Mouse (Mus musculus): ENCODE data around the gene 6330409D20Rik. TPM values are rescaled to one million over a fixed set of nuclear protein-coding genes. Genes with fewer than 3 reads are reported as not detected.
A peak's percentile ranks its signal among the peaks of the same experiment; 100 is the strongest.

6330409D20Rik gene
- total RNA-seq, 2 experiments from 2014 or later, result 2.2 to 3.8 TPM

- no peak for DNase-seq (ENCODE audit: low spot score in 2 of 2)
- intact Hi-C loops (cut with DNase I), result no loop called here
Measured at GRCm38 (mm10) chr2:32730854-32731253, 10.0 kb downstream of the 6330409D20Rik start.

DNA sequence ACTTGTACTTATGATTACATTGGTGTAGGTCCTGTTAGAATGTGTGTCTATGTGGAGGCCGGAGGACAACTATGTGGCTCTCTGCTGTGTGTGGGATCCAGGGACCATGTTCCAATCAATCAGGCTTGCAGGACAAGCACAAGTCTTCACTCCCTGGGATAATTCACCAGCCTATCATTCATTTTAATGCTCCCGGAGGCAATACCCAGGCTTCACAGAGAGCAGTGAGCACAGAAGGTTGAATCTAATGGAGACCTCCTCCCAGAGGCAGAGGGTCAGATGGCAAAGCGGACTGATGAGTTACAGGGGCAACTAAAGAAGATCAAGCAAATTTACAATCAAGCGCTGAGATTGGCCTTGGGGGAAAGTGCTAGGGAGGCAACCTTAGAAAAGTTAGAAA lies 11.3 kb downstream of the 6330409D20Rik start:
- intact Hi-C loops (cut with DNase I), result no loop called here
- no peak for DNase-seq (ENCODE audit: low spot score in 2 of 2)

- DNase-seq (ENCODE audit: low spot score in 2 of 2), result no peak
- intact Hi-C loops (cut with DNase I), result no loop called here
Measured at GRCm38 (mm10) chr2:32728463-32728862, 12.4 kb downstream of the 6330409D20Rik start.

DNA sequence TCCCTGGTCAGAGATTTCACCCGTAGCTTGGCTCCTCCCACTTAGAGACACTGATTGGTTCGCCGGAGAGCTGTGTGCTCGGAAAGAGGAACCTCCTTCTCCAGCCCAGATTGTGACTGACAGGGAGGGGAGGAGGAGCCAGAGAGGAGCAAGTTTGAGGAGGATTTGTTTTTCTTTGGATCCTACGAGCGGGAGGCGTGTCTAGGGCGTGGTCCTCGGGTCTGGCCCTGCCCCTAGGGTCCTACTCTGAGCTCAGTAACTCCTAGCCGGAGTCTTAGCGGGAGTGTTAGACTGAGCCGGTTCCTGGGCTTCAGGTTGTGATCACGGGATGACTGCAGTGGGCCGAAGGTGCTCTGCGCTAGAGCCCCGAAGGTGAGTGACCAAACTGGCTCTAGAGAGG lies 13.4 kb downstream of the 6330409D20Rik start:
- intact Hi-C loops (cut with DNase I), result no loop called here
- DNase-seq (ENCODE audit: low spot score in 2 of 2), result peak; percentile 84 to 89

GRCm38 (mm10) chr2:32724832-32725790 lies 15.7 kb downstream of the 6330409D20Rik start:
- no peak for DNase-seq (ENCODE audit: low spot score in 2 of 2)
- intact Hi-C loops (cut with DNase I), result no loop called here

DNA sequence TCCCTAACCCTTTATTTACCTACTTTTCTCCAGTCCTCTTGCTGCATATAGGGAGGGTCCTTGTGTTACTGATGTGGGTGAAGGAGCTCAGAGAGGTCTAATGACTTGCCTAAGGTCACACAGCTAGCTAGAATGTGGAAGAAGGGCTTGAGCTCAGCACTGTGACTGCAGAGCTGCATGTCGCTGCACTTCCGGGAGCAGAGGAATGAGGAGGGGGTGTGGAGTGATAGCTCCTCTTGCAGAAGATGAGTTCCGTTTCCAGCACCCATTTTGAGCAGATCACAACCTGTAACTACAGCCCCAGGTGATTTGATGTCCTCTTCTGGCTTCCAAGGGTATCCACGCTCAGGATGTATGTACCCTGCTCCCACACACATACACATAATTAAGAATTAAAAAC lies 16.7 kb downstream of the 6330409D20Rik start:
- intact Hi-C loops (cut with DNase I), result no loop called here
- no peak for DNase-seq (ENCODE audit: low spot score in 2 of 2)

GRCm38 (mm10) chr2:32722581-32722980 lies 18.2 kb downstream of the 6330409D20Rik start:
- intact Hi-C loops (cut with DNase I), result no loop called here

DNA sequence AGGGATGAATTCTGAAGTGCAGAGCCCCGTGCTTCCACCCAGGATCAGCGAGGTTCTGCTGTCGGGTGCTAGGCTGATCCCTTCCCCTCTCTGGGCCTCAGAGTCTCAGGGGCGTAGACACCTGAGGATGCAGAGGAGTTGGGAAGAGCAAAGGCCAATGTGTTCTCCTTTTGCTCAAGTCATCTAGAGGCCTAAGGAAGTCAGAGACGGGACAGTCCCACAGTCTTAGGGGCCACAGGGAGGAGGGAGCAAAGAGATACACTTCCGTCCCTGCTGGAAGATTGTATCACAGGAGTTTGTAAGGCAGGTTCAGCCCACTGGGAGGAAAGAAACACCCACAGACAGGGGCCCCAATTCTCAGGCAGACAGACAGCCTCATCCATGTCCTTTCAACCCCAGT lies 18.8 kb downstream of the 6330409D20Rik start:
- intact Hi-C loops (cut with DNase I), result no loop called here
- no peak for DNase-seq (ENCODE audit: low spot score in 2 of 2)

More at GRCm38 (mm10) chr2:32722581-32722980, 18.2 kb downstream of the 6330409D20Rik start:
- DNase-seq (ENCODE audit: low spot score in 2 of 2), result no peak

DNA sequence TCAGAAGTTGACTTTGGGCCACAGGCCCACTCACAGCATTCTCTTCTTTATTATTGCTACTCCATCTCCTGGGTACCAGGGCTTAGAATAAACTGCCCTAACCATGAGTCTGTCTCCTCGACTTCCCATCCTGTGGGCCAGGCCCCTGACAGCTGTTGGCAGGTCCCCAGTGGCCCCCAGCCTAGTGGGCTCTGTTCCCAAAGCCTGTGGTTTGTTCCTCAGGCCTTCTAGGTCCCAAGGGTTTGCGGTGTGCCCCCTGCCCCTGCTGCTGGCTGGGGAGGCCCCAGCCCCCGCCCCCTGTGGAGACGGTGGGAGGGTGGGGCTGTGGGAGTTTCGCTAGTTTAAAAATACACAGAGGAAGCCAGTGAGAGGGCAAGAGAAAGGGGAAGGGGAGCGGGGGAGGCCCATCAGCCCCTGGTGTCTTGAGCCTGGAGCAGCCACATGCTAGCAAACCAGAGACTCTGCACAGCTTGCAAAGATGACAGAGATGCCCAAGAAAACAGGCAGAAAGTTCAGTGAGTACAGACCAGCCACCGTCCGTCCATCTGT lies 20.1 kb downstream of the 6330409D20Rik start, which contains the start of gene Sh2d3c:
Gene Sh2d3c, plus strand, starts transcription at position 375 of the 549 bp plus-strand sequence.
- peak in 1 of 2 experiments; percentile 43 for DNase-seq (ENCODE audit: low spot score in 2 of 2)

DNA sequence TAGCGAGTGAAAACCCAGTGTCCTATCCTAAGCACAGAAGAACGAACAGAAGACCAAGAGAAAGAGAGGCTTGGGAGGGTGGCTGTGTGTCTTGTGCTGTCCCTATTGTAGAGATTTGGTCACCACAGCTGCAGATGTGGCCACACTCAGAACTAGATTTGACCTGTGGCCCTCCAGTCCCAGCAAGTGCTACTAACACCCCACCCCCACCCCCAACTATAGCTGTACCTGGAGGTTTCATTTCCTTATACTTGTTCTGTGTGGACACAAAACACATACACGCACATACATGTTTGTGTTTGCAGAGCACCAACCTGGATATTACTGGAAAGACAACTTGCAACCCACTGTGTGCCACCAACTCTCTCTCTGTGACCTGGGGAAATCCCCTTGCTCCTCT lies 20.8 kb downstream of the 6330409D20Rik start:
- DNase-seq (ENCODE audit: low spot score in 2 of 2), result no peak
- intact Hi-C loops (cut with DNase I), result no loop called here

More for the DNA sequence above, 20.1 kb downstream of the 6330409D20Rik start, which contains the start of gene Sh2d3c:
- intact Hi-C loops (cut with DNase I), result no loop called here

GRCm38 (mm10) chr2:32718761-32719160 lies 22.1 kb downstream of the 6330409D20Rik start:
- intact Hi-C loops (cut with DNase I), result no loop called here
- peak; percentile 54 to 59 for DNase-seq (ENCODE audit: low spot score in 2 of 2)

- DNase-seq (ENCODE audit: low spot score in 2 of 2), result no peak
- intact Hi-C loops (cut with DNase I), result no loop called here
Measured at GRCm38 (mm10) chr2:32714987-32715425, 25.8 kb downstream of the 6330409D20Rik start.

DNA sequence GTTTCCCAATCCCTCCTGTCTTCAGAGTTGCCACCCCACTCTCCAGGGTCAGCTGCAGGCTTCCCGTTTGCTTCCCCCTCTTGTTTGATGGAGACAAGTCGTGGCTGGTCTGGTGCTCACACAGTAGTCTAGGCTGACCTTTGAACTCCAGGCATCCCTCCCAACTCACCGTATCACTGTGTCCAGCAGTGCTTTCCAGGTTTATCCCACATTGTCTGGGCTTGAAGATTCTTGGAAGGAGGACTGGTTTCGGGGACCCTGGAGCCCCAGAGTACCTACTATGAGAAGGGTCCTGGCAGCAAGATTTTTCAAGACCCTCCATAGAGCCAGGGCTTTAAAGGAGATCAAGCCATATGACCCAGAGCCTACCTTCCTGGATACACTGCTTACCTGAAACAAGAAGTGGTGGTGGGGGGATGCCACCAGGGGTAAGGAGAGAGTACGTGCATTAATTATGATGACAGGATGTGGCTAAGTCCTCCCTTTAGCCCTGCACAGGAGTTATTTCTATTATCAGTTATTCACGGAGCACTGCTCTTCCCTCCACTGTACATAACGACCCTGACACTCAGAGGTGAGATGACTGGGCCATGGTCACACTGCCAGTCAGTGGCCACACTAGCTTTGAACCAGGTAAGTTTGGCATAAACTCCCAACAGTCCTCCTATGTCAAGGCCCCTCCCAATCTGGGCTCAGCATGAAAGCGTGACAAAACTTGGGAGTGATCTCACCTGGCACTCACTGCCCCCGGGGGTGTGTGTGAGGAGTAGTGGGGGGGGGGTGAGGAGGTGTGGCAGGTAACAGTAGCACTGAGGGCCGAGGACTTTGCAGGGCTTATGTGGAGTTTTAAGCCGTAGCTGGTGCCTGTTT lies 26.5 kb downstream of the 6330409D20Rik start:
- intact Hi-C loops (cut with DNase I), result no loop called here
- DNase-seq (ENCODE audit: low spot score in 2 of 2), result no peak

DNA sequence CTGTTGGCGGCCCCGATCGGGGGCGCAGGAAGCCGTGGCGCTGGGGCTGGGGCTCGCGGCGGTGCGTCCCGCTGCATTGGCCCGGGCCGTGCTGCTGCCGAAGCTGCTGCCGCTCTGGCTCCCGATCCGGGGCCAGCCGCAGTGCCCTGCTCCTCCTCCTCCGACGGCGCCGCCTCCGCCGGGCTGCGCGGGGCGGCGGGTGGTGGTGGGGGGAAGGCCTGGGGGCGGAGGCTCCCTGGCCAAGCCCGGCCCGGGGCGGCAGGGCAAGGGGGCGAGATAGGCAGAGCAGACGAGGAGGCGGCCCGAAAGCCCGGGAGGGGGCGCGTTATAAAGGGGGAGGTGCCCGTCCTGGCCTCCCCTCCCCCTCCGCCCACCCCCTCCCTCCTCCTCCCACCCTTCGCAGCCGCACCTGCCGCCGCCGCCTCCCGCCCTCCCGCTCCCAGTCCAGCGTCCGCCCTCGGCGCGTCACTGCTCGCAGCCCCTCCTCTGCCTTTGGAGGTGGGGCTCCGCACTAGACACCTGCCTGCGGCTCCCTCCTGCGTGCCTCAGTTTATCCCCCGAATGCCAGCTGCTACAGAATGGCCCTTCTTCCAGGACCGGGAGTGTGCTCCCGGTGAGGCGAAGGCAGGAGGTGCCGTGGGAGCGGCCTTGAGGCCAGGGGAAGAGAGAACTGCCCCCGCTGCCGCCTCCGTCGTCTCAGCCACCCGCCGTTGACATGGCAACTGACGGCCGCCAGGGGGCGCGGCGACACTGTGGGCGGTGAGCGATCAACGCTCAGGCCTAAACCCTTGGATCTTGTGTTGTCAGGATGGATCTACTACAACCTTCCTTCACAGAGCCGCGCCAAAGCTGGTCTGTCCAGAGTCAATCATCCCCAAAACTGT lies 27.6 kb downstream of the 6330409D20Rik start, which contains the start of gene Cdk9:
Gene Cdk9, minus strand, starts transcription at position 143 of the 884 bp plus-strand sequence.
- intact Hi-C loops (cut with DNase I), result loop anchor here (1.0 kb wide), 1 partner anchor 44 kb away; the partner anchor contains the start of gene Tor2a
- peak; percentile 91 to 93 for DNase-seq (ENCODE audit: low spot score in 2 of 2)

DNA sequence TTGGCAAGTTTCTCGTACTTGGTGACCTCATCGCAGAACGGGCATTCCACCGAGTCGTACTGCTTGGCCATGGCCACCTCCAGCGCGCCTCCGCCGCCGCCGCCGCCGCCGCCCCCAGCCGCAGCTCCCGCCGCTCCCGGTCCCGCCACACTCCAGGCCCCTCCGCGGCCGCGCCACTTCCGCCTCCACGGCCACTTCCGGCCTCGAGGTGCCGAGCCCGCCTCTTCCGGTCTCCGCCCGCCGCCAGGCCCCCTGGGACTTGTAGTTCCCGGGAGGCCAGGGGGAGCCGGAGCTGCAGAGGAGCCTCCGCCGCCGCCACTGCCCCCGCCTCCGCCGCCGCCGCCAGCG lies 28.3 kb downstream of the 6330409D20Rik start:
- intact Hi-C loops (cut with DNase I), result no loop called here
- peak; percentile 92 to 94 for DNase-seq (ENCODE audit: low spot score in 2 of 2)

DNA sequence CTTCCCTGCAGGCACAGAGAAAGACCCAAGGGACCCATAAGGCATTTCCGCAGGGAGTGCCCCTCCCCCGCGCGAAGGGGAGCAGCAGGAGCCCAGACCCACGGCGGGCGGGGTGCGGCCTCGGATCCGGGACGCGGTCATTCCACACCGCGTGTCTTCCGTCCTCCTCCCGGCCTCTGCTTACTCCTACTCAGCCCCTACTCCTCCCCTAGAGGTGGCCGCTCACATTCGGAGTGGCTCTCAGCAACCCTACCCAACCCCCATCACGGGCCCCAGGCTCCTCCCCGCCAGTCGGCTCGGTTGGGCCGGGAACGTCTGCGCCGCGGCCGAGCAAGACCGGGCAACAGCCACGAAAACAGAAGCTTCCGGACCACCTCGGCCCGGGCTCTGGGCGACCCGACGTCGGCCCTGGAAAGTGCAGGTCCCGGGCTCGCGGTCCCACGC lies 28.7 kb downstream of the 6330409D20Rik start:
- intact Hi-C loops (cut with DNase I), result no loop called here

GRCm38 (mm10) chr2:32711301-32712056 lies 29.3 kb downstream of the 6330409D20Rik start:
- DNase-seq (ENCODE audit: low spot score in 2 of 2), result no peak
- intact Hi-C loops (cut with DNase I), result no loop called here

More for the DNA sequence above, 28.7 kb downstream of the 6330409D20Rik start:
- peak; percentile 47 to 48 for DNase-seq (ENCODE audit: low spot score in 2 of 2)

DNA sequence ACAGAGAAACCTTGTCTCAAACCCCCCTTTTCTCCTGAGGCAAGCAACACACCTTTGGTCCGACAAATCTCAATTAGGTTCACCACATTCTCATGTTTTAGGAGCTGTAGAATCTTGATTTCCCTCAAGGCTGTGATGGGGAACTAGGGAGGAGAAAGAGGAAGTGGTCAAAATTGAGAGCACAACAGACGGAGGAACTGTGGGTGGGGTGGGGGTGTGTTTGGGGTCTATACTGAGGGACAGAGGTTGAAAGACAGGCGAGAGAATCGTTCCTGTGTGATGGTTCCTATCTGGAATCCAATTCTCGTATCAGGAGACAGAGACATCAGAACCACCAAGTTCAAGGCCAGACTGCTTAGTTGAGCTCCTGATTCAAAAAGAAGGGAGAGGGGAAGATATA lies 30.4 kb downstream of the 6330409D20Rik start:
- DNase-seq (ENCODE audit: low spot score in 2 of 2), result no peak
- intact Hi-C loops (cut with DNase I), result no loop called here
